Mouse (Mus musculus): ENCODE data around the gene Dmrt2. TPM values are rescaled to one million over a fixed set of nuclear protein-coding genes. Genes with fewer than 3 reads are reported as not detected.

The Dmrt2 gene
- polyA plus RNA-seq, 1 experiment from 2014 or later: not detected

- Histone ChIP-seq H3K9me3 (ENCODE audit: control insufficient read depth, low read length) (no peaks in the 10 kb centered on the region), H3K4me1 (ENCODE audit: control insufficient read depth, insufficient read depth, low read depth, low read length) (no peaks in the 10 kb centered on the region), H3K4me3 (ENCODE audit: low read length) (no peak overlapping the region), H3K27me3 (replicated peaks; ENCODE audit: control insufficient read depth, insufficient read depth, low read length) (no peaks in the 10 kb centered on the region; the same call in 1 of the 2 replicates), H3K36me3 (ENCODE audit: control insufficient read depth, insufficient read depth, low read length) (no peaks in the 10 kb centered on the region), H3K9ac (ENCODE audit: low read depth, low read length) (no peak overlapping the region), H3K27ac (ENCODE audit: low read depth, low read length) (no peak overlapping the region), H3K4me2 (ENCODE audit: low read length) (no peak overlapping the region)
- 65% methylated on average over 5 of the region's 5 CpGs for WGBS
- no peak for ATAC-seq
Measured at GRCm38 (mm10) chr19:25652560-25652959, 19.7 kb upstream of the Dmrt2 start.

DNA sequence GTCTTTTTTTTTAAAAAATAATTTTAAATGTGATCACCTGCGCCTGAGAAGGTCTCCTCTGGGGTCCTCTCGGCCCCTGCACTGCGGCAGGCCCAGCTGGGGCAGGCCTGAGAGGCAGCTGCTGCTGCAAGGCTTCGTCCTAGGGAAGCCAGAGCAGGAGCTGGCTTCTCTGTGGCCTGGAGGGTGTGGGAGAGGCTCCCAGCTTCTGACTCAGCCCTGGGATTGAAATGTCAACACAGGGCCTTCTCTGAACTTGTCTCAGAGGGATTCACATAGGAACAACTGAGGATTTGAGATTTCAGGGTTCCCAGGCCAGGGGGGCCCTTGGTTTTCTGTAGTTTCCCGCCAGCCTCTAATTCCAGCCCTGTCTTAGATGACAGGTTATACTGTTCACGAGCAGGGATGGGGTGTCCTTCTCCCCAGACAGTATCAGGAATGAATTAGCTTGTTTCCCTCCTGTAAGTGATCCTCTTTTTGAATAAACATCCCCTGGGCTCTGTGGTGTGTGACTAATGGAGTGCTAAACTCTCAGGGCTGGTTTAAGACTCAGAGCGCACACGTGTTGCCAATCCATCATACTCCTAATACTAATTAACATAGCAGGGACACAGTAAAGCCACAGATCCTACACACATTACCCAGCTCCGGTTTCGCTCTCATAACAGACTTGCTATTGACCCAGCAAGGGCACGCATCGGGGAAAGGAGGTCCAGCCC is 18.0 kb upstream of the Dmrt2 start:
- 54% methylated on average over 12 of the region's 12 CpGs for WGBS
- H3K4me3 ChIP-seq (ENCODE audit: low read length): no peak overlapping the region
- H3K36me3 ChIP-seq (ENCODE audit: control insufficient read depth, insufficient read depth, low read length): no peaks in the 10 kb centered on the region
- no peak for ATAC-seq
- H3K4me2 ChIP-seq (ENCODE audit: low read length): no peak overlapping the region
- no peaks in the 10 kb centered on the region; the same call in 1 of the 2 replicates for H3K27me3 ChIP-seq (replicated peaks; ENCODE audit: control insufficient read depth, insufficient read depth, low read length)
- H3K27ac ChIP-seq (ENCODE audit: low read depth, low read length): no peak overlapping the region
- no peak overlapping the region for H3K9ac ChIP-seq (ENCODE audit: low read depth, low read length)
- H3K9me3 ChIP-seq (ENCODE audit: control insufficient read depth, low read length): no peaks in the 10 kb centered on the region
- H3K4me1 ChIP-seq (ENCODE audit: control insufficient read depth, insufficient read depth, low read depth, low read length): no peaks in the 10 kb centered on the region

DNA sequence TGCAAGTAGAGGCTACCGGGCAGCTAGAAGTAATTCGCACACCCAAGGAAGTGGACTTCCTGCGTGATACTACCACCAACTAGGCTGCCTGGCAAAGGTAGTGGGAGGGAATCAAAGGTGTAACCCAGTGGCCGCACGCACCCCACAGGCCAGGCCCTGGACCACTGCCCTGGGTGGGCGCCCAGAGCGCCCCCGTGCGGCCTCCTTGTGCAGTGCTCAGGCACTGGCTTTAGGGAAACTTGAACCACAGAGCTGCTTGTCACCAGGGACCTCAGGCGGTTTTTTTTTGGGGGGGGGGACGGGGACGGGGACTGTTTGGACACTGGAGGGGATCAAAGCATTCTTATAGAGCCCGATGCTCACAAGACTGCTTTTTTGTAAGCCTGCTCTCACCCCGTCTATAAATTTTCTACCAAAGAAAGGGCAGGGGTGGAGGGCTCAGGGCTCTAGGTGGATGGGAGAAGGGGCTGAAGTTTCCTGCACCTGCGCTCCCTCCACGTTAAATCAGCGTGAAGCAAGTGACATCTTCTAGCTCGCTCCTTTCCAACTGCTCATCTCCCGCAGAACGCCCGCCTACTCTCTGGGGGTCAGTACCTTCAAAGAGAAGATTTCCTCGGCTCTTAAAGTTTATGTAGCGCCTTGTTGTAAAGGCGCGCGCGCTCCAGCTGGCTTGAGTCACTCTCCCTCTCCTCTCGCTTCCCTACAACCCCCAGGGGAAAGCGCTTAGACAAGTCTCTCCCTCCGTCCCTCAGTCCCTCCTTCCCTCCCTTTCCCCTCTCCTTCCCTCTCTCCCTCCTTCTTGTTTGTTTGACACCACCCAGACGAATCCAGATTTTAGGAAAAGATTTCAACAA is 6.5 kb upstream of the Dmrt2 start:
- H3K9me3 ChIP-seq (ENCODE audit: control insufficient read depth, low read length): no peaks in the 10 kb centered on the region
- no peak for ATAC-seq
- no peak overlapping the region for H3K4me3 ChIP-seq (ENCODE audit: low read length)
- no peaks in the 10 kb centered on the region; the same call in 1 of the 2 replicates for H3K4me1 ChIP-seq (ENCODE audit: control insufficient read depth, insufficient read depth, low read depth, low read length)
- no peak overlapping the region for H3K4me2 ChIP-seq (ENCODE audit: low read length)
- peaks cover 59% of the 10 kb centered on the region for H3K27me3 ChIP-seq (replicated peaks; ENCODE audit: control insufficient read depth, insufficient read depth, low read length)
- WGBS: 3% methylated on average over 31 of the region's 31 CpGs
- no peak overlapping the region for H3K9ac ChIP-seq (ENCODE audit: low read depth, low read length)
- H3K36me3 ChIP-seq (ENCODE audit: control insufficient read depth, insufficient read depth, low read length): no peaks in the 10 kb centered on the region
- H3K27ac ChIP-seq (ENCODE audit: low read depth, low read length): no peak overlapping the region

- no peak for ATAC-seq
- no peak overlapping the region for H3K4me2 ChIP-seq (ENCODE audit: low read length)
- WGBS: 8% methylated on average over 4 of the region's 4 CpGs
- H3K4me1 ChIP-seq (ENCODE audit: control insufficient read depth, insufficient read depth, low read depth, low read length): peaks cover 9% of the 10 kb centered on the region
- no peak overlapping the region for H3K27ac ChIP-seq (ENCODE audit: low read depth, low read length)
- no peak overlapping the region for H3K9ac ChIP-seq (ENCODE audit: low read depth, low read length)
- peaks cover 62% of the 10 kb centered on the region for H3K27me3 ChIP-seq (replicated peaks; ENCODE audit: control insufficient read depth, insufficient read depth, low read length)
- no peaks in the 10 kb centered on the region for H3K9me3 ChIP-seq (ENCODE audit: control insufficient read depth, low read length)
- H3K36me3 ChIP-seq (ENCODE audit: control insufficient read depth, insufficient read depth, low read length): no peaks in the 10 kb centered on the region
- no peak overlapping the region for H3K4me3 ChIP-seq (ENCODE audit: low read length)
Measured at GRCm38 (mm10) chr19:25667836-25668235, 4.4 kb upstream of the Dmrt2 start.

GRCm38 (mm10) chr19:25669593-25670248 is 2.5 kb upstream of the Dmrt2 start:
- H3K9me3 ChIP-seq (ENCODE audit: control insufficient read depth, low read length): no peaks in the 10 kb centered on the region
- WGBS: 5% methylated on average over 3 of the region's 3 CpGs
- H3K4me2 ChIP-seq (ENCODE audit: low read length): no peak overlapping the region
- peaks cover 18% of the 10 kb centered on the region for H3K4me1 ChIP-seq (ENCODE audit: control insufficient read depth, insufficient read depth, low read depth, low read length)
- ATAC-seq: no peak
- H3K27ac ChIP-seq (ENCODE audit: low read depth, low read length): no peak overlapping the region
- no peak overlapping the region for H3K9ac ChIP-seq (ENCODE audit: low read depth, low read length)
- no peak overlapping the region for H3K4me3 ChIP-seq (ENCODE audit: low read length)
- H3K27me3 ChIP-seq (replicated peaks; ENCODE audit: control insufficient read depth, insufficient read depth, low read length): peaks cover 70% of the 10 kb centered on the region
- H3K36me3 ChIP-seq (ENCODE audit: control insufficient read depth, insufficient read depth, low read length): no peaks in the 10 kb centered on the region

DNA sequence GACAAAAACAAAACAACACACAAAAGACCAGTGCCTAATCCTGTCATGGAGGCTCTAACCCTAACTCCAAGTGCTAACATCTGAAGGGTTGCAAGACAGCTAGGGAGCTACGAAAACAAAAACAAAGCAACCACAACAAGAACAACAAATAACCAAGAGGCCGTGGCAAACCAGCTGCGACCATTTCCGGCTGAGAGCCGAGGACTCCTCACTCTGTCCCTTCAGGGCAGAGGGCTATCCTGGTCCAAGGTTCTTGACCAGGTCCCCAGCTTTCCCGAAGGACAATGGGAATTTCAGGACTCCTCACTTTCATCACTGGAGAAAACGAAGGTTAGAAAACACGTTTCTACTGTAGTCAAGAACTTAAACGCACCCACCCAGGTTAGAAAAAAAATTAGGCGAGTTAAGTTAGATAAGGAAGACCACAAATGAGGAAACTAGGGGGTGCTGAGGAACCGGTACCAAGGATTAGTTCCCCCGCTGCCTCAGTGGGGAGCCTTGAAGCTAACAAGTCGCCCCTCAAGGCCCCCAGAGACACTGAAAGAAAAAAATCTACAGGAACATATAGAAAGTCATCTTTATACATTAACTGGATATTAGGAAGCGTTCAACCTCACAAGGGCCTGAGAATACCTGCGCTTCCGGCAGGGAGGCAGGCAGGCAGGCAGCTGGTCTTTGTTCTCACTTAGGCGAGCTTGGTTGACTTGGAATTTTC is 1.5 kb upstream of the Dmrt2 start:
- WGBS: 1% methylated on average over 17 of the region's 17 CpGs
- peaks cover 69% of the 10 kb centered on the region for H3K27me3 ChIP-seq (replicated peaks; ENCODE audit: control insufficient read depth, insufficient read depth, low read length)
- peaks cover 18% of the 10 kb centered on the region for H3K4me1 ChIP-seq (ENCODE audit: control insufficient read depth, insufficient read depth, low read depth, low read length)
- no peak overlapping the region for H3K4me3 ChIP-seq (ENCODE audit: low read length)
- ATAC-seq: no peak
- no peak overlapping the region for H3K9ac ChIP-seq (ENCODE audit: low read depth, low read length)
- H3K9me3 ChIP-seq (ENCODE audit: control insufficient read depth, low read length): no peaks in the 10 kb centered on the region
- no peaks in the 10 kb centered on the region for H3K36me3 ChIP-seq (ENCODE audit: control insufficient read depth, insufficient read depth, low read length)
- H3K4me2 ChIP-seq (ENCODE audit: low read length): no peak overlapping the region
- H3K27ac ChIP-seq (ENCODE audit: low read depth, low read length): no peak overlapping the region

GRCm38 (mm10) chr19:25671681-25672080 is 530 bp upstream of the Dmrt2 start:
- peak overlapping the region; percentile 61 for H3K4me2 ChIP-seq (ENCODE audit: low read length)
- H3K9me3 ChIP-seq (ENCODE audit: control insufficient read depth, low read length): no peaks in the 10 kb centered on the region
- H3K27me3 ChIP-seq (replicated peaks; ENCODE audit: control insufficient read depth, insufficient read depth, low read length): peaks cover 71% of the 10 kb centered on the region
- no peak overlapping the region for H3K27ac ChIP-seq (ENCODE audit: low read depth, low read length)
- H3K4me1 ChIP-seq (ENCODE audit: control insufficient read depth, insufficient read depth, low read depth, low read length): peaks cover 18% of the 10 kb centered on the region
- no peak for ATAC-seq
- H3K9ac ChIP-seq (ENCODE audit: low read depth, low read length): no peak overlapping the region
- no peaks in the 10 kb centered on the region for H3K36me3 ChIP-seq (ENCODE audit: control insufficient read depth, insufficient read depth, low read length)
- H3K4me3 ChIP-seq (ENCODE audit: low read length): peak overlapping the region; percentile 37
- 1% methylated on average over 14 of the region's 14 CpGs for WGBS

DNA sequence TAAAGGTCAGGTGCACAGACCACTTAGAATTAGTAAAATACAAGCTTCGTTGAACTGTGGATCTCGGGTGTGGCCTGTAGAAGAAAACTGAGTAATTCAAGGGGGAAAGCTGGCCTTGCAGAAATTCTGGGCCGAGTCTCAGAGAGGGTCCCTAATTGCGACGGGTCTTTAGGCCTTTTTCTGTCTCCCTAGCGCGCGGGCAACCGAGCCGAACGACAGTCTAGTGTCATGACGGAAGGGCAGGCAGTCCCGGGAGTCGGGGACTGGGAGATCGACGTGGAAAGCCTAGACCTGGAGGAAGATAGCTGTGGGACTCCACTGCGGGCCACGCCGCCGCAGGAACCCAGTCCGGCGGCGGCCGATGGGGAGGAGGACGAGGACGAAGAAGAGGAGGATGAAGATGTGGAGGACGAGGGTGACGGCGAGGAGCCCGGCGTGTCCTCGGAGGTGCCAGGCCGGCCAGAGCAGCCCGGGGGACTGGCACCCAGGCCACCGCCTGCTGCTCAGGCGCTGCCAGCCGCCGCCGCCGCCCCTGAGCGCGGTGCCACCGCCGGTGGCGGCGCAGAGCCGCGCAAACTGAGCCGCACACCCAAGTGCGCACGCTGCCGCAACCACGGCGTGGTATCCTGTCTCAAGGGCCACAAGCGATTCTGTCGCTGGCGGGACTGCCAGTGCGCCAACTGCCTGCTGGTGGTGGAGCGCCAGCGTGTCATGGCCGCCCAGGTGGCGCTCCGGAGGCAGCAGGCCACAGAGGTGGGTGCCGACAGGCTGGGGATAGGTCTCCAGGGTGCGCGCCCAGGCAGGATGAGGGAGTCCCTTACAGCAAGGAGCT is 1.2 kb downstream of the Dmrt2 start:
- no peak overlapping the region for H3K27ac ChIP-seq (ENCODE audit: low read depth, low read length)
- no peaks in the 10 kb centered on the region for H3K36me3 ChIP-seq (ENCODE audit: control insufficient read depth, insufficient read depth, low read length)
- WGBS: under 1% methylated on average over 50 of the region's 66 CpGs
- H3K9me3 ChIP-seq (ENCODE audit: control insufficient read depth, low read length): no peaks in the 10 kb centered on the region
- peak overlapping the region; percentile 35 for H3K4me3 ChIP-seq (ENCODE audit: low read length)
- no peak overlapping the region for H3K9ac ChIP-seq (ENCODE audit: low read depth, low read length)
- H3K4me1 ChIP-seq (ENCODE audit: control insufficient read depth, insufficient read depth, low read depth, low read length): peaks cover 18% of the 10 kb centered on the region
- ATAC-seq: no peak
- H3K4me2 ChIP-seq (ENCODE audit: low read length): peak overlapping the region; percentile 60
- H3K27me3 ChIP-seq (replicated peaks; ENCODE audit: control insufficient read depth, insufficient read depth, low read length): peaks cover 68% of the 10 kb centered on the region
